Mouse (Mus musculus) kidney, adult 18-20 months (tissue): ENCODE data around the gene Arl8b.
"Not testable (repeated sequence)": the region's sequence is repeated elsewhere in the genome, so short reads cannot be mapped to it uniquely, and the experiment has no call there.

Experiments used
- DNase-seq: peaks from one replicate; pipeline ENCODE4 v3.0.0; 2021

Arl8b gene

GRCm38 (mm10) chr6:108837081-108837480 is 54.2 kb downstream of the Arl8b start:
- DNase-seq = no peak

GRCm38 (mm10) chr6:108837958-108838357 is 55.1 kb downstream of the Arl8b start:
- DNase-seq = no peak

- DNase-seq = no peak
Measured at GRCm38 (mm10) chr6:108839432-108839831, 56.5 kb downstream of the Arl8b start.

GRCm38 (mm10) chr6:108840861-108841640 is 58.2 kb downstream of the Arl8b start:
- DNase-seq = no peak

- no peak for DNase-seq
Measured at GRCm38 (mm10) chr6:108843664-108844063, 60.8 kb downstream of the Arl8b start.

GRCm38 (mm10) chr6:108844093-108844492 is 61.2 kb downstream of the Arl8b start:
- no peak for DNase-seq

- DNase-seq = no peak
Measured at GRCm38 (mm10) chr6:108844771-108845170, 61.9 kb downstream of the Arl8b start.

- no peak for DNase-seq
Measured at GRCm38 (mm10) chr6:108852088-108852670, 69.3 kb downstream of the Arl8b start.

- no peak for DNase-seq
Measured at GRCm38 (mm10) chr6:108852986-108853385, 70.1 kb downstream of the Arl8b start.

- no peak for DNase-seq
Measured at GRCm38 (mm10) chr6:108858583-108858982, 75.7 kb downstream of the Arl8b start.

- DNase-seq = no peak
Measured at GRCm38 (mm10) chr6:108861226-108861625, 78.3 kb downstream of the Arl8b start.

GRCm38 (mm10) chr6:108862548-108862947 is 79.6 kb downstream of the Arl8b start:
- DNase-seq = no peak

GRCm38 (mm10) chr6:108866317-108866716 is 83.4 kb downstream of the Arl8b start:
- no peak for DNase-seq

GRCm38 (mm10) chr6:108869031-108869430 is 86.1 kb downstream of the Arl8b start:
- DNase-seq = not testable (repeated sequence)

GRCm38 (mm10) chr6:108870421-108870820 is 87.5 kb downstream of the Arl8b start:
- no peak for DNase-seq

- DNase-seq = no peak
Measured at GRCm38 (mm10) chr6:108871251-108871650, 88.4 kb downstream of the Arl8b start.
